Mouse (Mus musculus): ENCODE measurements around the gene Rbbp4.

- TF ChIP-seq CTCF (IDR thresholded peaks at IDR 0.05; ENCODE audit: borderline replicate concordance, control insufficient read depth, extremely low read depth, insufficient read depth, low read length, poor library complexity) (no peak), POLR2A (IDR thresholded peaks at IDR 0.05; ENCODE audit: control insufficient read depth, extremely low read depth, insufficient read depth, low read length, poor library complexity) (no peak)
These were observed 6.7 kb upstream of the Rbbp4 start for GRCm38 (mm10) chr4:129341888-129342287.
